Mouse (Mus musculus): ENCODE data around the gene Nr3c2. TPM values are rescaled to one million over a fixed set of nuclear protein-coding genes. Genes with fewer than 3 reads are reported as not detected.

The Nr3c2 gene
- polyA plus RNA-seq, 1 experiment from 2014 or later, result 0.58 TPM

DNA sequence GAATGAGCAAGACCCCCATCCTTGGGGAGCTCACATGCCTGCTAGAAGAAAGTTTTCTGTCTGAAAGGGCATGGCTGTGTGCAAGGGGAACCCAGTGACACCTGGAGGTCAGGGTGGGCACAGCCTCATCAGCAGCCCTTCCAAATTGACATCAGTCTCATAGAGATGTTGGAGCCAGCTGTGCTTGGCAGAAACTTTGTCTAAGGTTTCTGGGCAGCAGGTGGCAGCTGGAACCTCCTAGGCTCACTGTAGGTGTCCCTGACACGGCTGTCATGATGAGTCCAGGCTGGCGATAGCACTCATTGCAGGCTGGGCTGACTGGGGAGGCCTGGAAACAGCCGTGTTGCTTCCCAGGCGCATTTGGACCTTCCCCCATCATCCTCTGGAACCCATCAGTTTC lies 323.9 kb downstream of the Nr3c2 start:
- no peak overlapping the region for H3K9ac ChIP-seq (replicated peaks; ENCODE audit: low read length)
- no peaks in the 10 kb centered on the region for H3K27me3 ChIP-seq (ENCODE audit: control insufficient read depth, insufficient read depth, low read length)
- no peak overlapping the region for H3K4me3 ChIP-seq (ENCODE audit: low read depth, low read length)
- no peak overlapping the region for H3K27ac ChIP-seq (replicated peaks; ENCODE audit: low read depth, low read length)
- no peaks in the 10 kb centered on the region for H3K9me3 ChIP-seq (replicated peaks; ENCODE audit: control insufficient read depth, low read length)
- ATAC-seq (replicated peaks; ENCODE audit: insufficient number of reproducible peaks, low FRiP score, low TSS enrichment, low read depth) (no peak), DNase-seq (ENCODE audit: low spot score) (no peak)
- no peaks in the 10 kb centered on the region for H3K4me1 ChIP-seq (ENCODE audit: control insufficient read depth, insufficient read depth, low read length)
- no peak overlapping the region for H3K4me2 ChIP-seq (ENCODE audit: low read depth, low read length)
- 62% methylated on average over 4 of the region's 4 CpGs for WGBS
- no peaks in the 10 kb centered on the region for H3K36me3 ChIP-seq (replicated peaks; ENCODE audit: control insufficient read depth, insufficient read depth, low read depth, low read length)

GRCm38 (mm10) chr8:77227742-77228141 lies 328.5 kb downstream of the Nr3c2 start:
- no peaks in the 10 kb centered on the region for H3K27me3 ChIP-seq (ENCODE audit: control insufficient read depth, insufficient read depth, low read length)
- no peaks in the 10 kb centered on the region for H3K36me3 ChIP-seq (replicated peaks; ENCODE audit: control insufficient read depth, insufficient read depth, low read depth, low read length)
- no peak overlapping the region for H3K4me3 ChIP-seq (ENCODE audit: low read depth, low read length)
- no peaks in the 10 kb centered on the region for H3K9me3 ChIP-seq (replicated peaks; ENCODE audit: control insufficient read depth, low read length)
- no peaks in the 10 kb centered on the region for H3K4me1 ChIP-seq (ENCODE audit: control insufficient read depth, insufficient read depth, low read length)
- no peak overlapping the region for H3K9ac ChIP-seq (replicated peaks; ENCODE audit: low read length)
- H3K27ac ChIP-seq (replicated peaks; ENCODE audit: low read depth, low read length), result no peak overlapping the region
- DNase-seq (ENCODE audit: low spot score) (no peak), ATAC-seq (replicated peaks; ENCODE audit: insufficient number of reproducible peaks, low FRiP score, low TSS enrichment, low read depth) (no peak)
- no peak overlapping the region for H3K4me2 ChIP-seq (ENCODE audit: low read depth, low read length)
- 87% methylated on average over 5 of the region's 5 CpGs for WGBS

GRCm38 (mm10) chr8:77228688-77229087 lies 329.4 kb downstream of the Nr3c2 start:
- no peak for ATAC-seq (replicated peaks; ENCODE audit: insufficient number of reproducible peaks, low FRiP score, low TSS enrichment, low read depth)
- Histone ChIP-seq H3K27ac (replicated peaks; ENCODE audit: low read depth, low read length) (no peak overlapping the region), H3K4me1 (ENCODE audit: control insufficient read depth, insufficient read depth, low read length) (no peaks in the 10 kb centered on the region), H3K9ac (replicated peaks; ENCODE audit: low read length) (no peak overlapping the region), H3K4me3 (ENCODE audit: low read depth, low read length) (no peak overlapping the region), H3K36me3 (replicated peaks; ENCODE audit: control insufficient read depth, insufficient read depth, low read depth, low read length) (no peaks in the 10 kb centered on the region), H3K4me2 (ENCODE audit: low read depth, low read length) (no peak overlapping the region), H3K9me3 (replicated peaks; ENCODE audit: control insufficient read depth, low read length) (no peaks in the 10 kb centered on the region), H3K27me3 (ENCODE audit: control insufficient read depth, insufficient read depth, low read length) (no peaks in the 10 kb centered on the region)
- DNase-seq (ENCODE audit: low spot score), result no peak
- WGBS, result 82% methylated on average over 7 of the region's 7 CpGs

DNA sequence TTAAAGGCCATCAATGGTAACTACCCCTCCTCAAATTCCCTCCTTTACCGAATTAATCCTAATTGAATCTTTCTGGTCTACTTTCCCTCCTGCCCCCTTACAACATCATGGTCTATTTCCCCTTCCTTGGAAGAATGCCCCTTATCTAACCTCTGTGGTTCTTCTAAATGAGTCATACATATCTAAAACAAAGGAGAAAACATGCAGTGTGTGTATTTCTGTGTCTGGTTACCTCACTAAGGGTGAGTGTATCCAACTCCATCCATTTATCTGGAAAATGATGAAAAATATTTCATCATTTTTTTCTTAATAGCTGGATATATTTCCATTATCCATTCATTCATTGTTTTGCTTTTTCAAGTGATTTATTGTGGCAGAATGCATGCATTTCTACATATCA lies 332.0 kb downstream of the Nr3c2 start:
- Histone ChIP-seq H3K9me3 (replicated peaks; ENCODE audit: control insufficient read depth, low read length) (no peaks in the 10 kb centered on the region), H3K4me1 (ENCODE audit: control insufficient read depth, insufficient read depth, low read length) (no peaks in the 10 kb centered on the region), H3K27ac (replicated peaks; ENCODE audit: low read depth, low read length) (no peak overlapping the region), H3K36me3 (replicated peaks; ENCODE audit: control insufficient read depth, insufficient read depth, low read depth, low read length) (no peaks in the 10 kb centered on the region), H3K9ac (replicated peaks; ENCODE audit: low read length) (no peak overlapping the region), H3K4me3 (ENCODE audit: low read depth, low read length) (no peak overlapping the region), H3K27me3 (ENCODE audit: control insufficient read depth, insufficient read depth, low read length) (no peaks in the 10 kb centered on the region), H3K4me2 (ENCODE audit: low read depth, low read length) (no peak overlapping the region)
- 78% methylated on average over 1 of the region's 1 CpGs for WGBS
- DNase-seq (ENCODE audit: low spot score) (no peak), ATAC-seq (replicated peaks; ENCODE audit: insufficient number of reproducible peaks, low FRiP score, low TSS enrichment, low read depth) (no peak)

DNA sequence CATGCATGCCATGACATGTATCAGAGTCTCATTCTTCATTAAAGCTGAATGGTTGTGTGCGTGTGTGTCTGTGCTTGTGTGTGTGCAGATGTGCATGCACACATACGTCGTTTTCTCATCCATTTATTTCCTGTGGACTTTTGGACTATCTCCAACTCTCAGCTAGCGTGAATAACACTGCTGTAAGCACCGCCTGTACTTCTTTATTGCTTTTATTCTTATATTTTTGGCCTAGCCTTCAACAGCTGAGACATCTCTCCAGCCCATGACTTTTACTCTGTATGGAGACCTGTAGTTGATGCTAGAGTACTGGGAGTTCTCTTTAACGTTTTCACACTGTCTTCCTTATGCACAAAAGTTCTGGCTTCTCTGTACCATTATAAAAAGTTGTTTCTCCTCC lies 332.6 kb downstream of the Nr3c2 start:
- 87% methylated on average over 6 of the region's 6 CpGs for WGBS
- no peaks in the 10 kb centered on the region for H3K27me3 ChIP-seq (ENCODE audit: control insufficient read depth, insufficient read depth, low read length)
- no peak overlapping the region for H3K4me2 ChIP-seq (ENCODE audit: low read depth, low read length)
- H3K36me3 ChIP-seq (replicated peaks; ENCODE audit: control insufficient read depth, insufficient read depth, low read depth, low read length), result no peaks in the 10 kb centered on the region
- no peak overlapping the region for H3K9ac ChIP-seq (replicated peaks; ENCODE audit: low read length)
- ATAC-seq (replicated peaks; ENCODE audit: insufficient number of reproducible peaks, low FRiP score, low TSS enrichment, low read depth) (no peak), DNase-seq (ENCODE audit: low spot score) (no peak)
- no peaks in the 10 kb centered on the region for H3K4me1 ChIP-seq (ENCODE audit: control insufficient read depth, insufficient read depth, low read length)
- no peak overlapping the region for H3K4me3 ChIP-seq (ENCODE audit: low read depth, low read length)
- no peak overlapping the region for H3K27ac ChIP-seq (replicated peaks; ENCODE audit: low read depth, low read length)
- H3K9me3 ChIP-seq (replicated peaks; ENCODE audit: control insufficient read depth, low read length), result no peaks in the 10 kb centered on the region

GRCm38 (mm10) chr8:77232411-77232810 lies 333.2 kb downstream of the Nr3c2 start:
- Histone ChIP-seq H3K9ac (replicated peaks; ENCODE audit: low read length) (no peak overlapping the region), H3K36me3 (replicated peaks; ENCODE audit: control insufficient read depth, insufficient read depth, low read depth, low read length) (no peaks in the 10 kb centered on the region), H3K4me2 (ENCODE audit: low read depth, low read length) (no peak overlapping the region), H3K4me1 (ENCODE audit: control insufficient read depth, insufficient read depth, low read length) (no peaks in the 10 kb centered on the region), H3K27me3 (ENCODE audit: control insufficient read depth, insufficient read depth, low read length) (no peaks in the 10 kb centered on the region), H3K4me3 (ENCODE audit: low read depth, low read length) (no peak overlapping the region), H3K27ac (replicated peaks; ENCODE audit: low read depth, low read length) (no peak overlapping the region), H3K9me3 (replicated peaks; ENCODE audit: control insufficient read depth, low read length) (no peaks in the 10 kb centered on the region)
- WGBS, result 89% methylated on average over 3 of the region's 3 CpGs
- no peak for ATAC-seq (replicated peaks; ENCODE audit: insufficient number of reproducible peaks, low FRiP score, low TSS enrichment, low read depth)
- no peak for DNase-seq (ENCODE audit: low spot score)

DNA sequence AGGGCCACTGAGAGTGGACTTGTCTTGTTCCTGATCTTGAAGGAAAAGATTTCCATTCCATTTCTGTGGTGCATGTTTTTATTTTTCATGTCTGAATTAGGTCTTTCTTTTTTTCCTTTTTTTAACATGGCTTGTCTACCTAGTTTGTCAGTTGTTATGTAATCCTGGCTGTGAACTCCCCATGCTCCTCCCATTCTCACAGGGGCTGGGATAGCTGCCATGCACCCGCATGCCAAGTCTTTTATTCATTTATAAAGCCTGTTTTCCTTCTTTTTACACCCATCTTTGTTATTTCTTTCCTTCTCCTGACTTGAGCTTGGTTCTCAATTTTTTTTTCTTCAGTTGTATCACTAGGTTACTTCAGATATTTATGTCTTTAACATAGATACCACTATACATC lies 337.5 kb downstream of the Nr3c2 start:
- 80% methylated on average over 1 of the region's 1 CpGs for WGBS
- ATAC-seq (replicated peaks; ENCODE audit: insufficient number of reproducible peaks, low FRiP score, low TSS enrichment, low read depth) (no peak), DNase-seq (ENCODE audit: low spot score) (no peak)
- Histone ChIP-seq H3K36me3 (replicated peaks; ENCODE audit: control insufficient read depth, insufficient read depth, low read depth, low read length) (no peaks in the 10 kb centered on the region), H3K4me2 (ENCODE audit: low read depth, low read length) (no peak overlapping the region), H3K9me3 (replicated peaks; ENCODE audit: control insufficient read depth, low read length) (no peaks in the 10 kb centered on the region), H3K27me3 (ENCODE audit: control insufficient read depth, insufficient read depth, low read length) (no peaks in the 10 kb centered on the region), H3K27ac (replicated peaks; ENCODE audit: low read depth, low read length) (no peak overlapping the region), H3K4me3 (ENCODE audit: low read depth, low read length) (no peak overlapping the region), H3K9ac (replicated peaks; ENCODE audit: low read length) (no peak overlapping the region), H3K4me1 (ENCODE audit: control insufficient read depth, insufficient read depth, low read length) (no peaks in the 10 kb centered on the region)

DNA sequence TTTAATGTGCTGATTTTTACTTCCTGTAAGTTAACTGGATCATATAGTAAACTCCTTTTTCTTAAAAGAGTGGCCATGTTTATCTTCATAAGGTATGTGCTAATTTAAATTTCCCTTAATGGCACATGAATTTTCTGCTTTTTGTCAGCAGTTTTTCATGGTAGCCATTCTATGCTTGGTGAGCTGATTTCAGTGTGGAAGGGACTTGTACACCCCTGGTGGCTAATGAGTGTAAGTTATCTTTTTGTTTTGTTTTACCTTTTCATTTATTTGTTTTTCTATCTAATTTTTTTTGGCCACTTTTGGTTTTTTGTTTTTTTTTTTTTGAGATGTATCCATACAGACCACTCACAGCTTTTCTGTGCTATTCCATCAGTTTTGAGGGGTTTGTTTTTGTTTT lies 340.2 kb downstream of the Nr3c2 start:
- no peak overlapping the region for H3K27ac ChIP-seq (replicated peaks; ENCODE audit: low read depth, low read length)
- no peaks in the 10 kb centered on the region for H3K4me1 ChIP-seq (ENCODE audit: control insufficient read depth, insufficient read depth, low read length)
- H3K4me3 ChIP-seq (ENCODE audit: low read depth, low read length), result no peak overlapping the region
- H3K4me2 ChIP-seq (ENCODE audit: low read depth, low read length), result no peak overlapping the region
- no peaks in the 10 kb centered on the region for H3K9me3 ChIP-seq (replicated peaks; ENCODE audit: control insufficient read depth, low read length)
- no peaks in the 10 kb centered on the region for H3K27me3 ChIP-seq (ENCODE audit: control insufficient read depth, insufficient read depth, low read length)
- DNase-seq (ENCODE audit: low spot score), result no peak
- no peak for ATAC-seq (replicated peaks; ENCODE audit: insufficient number of reproducible peaks, low FRiP score, low TSS enrichment, low read depth)
- no peaks in the 10 kb centered on the region for H3K36me3 ChIP-seq (replicated peaks; ENCODE audit: control insufficient read depth, insufficient read depth, low read depth, low read length)
- H3K9ac ChIP-seq (replicated peaks; ENCODE audit: low read length), result no peak overlapping the region

GRCm38 (mm10) chr8:77241381-77241780 lies 342.1 kb downstream of the Nr3c2 start:
- Histone ChIP-seq H3K36me3 (replicated peaks; ENCODE audit: control insufficient read depth, insufficient read depth, low read depth, low read length) (no peaks in the 10 kb centered on the region), H3K4me2 (ENCODE audit: low read depth, low read length) (no peak overlapping the region), H3K27me3 (ENCODE audit: control insufficient read depth, insufficient read depth, low read length) (no peaks in the 10 kb centered on the region), H3K4me3 (ENCODE audit: low read depth, low read length) (no peak overlapping the region), H3K4me1 (ENCODE audit: control insufficient read depth, insufficient read depth, low read length) (no peaks in the 10 kb centered on the region), H3K9ac (replicated peaks; ENCODE audit: low read length) (no peak overlapping the region), H3K9me3 (replicated peaks; ENCODE audit: control insufficient read depth, low read length) (no peaks in the 10 kb centered on the region), H3K27ac (replicated peaks; ENCODE audit: low read depth, low read length) (no peak overlapping the region)
- WGBS, result 96% methylated on average over 3 of the region's 3 CpGs
- DNase-seq (ENCODE audit: low spot score), result no peak
- no peak for ATAC-seq (replicated peaks; ENCODE audit: insufficient number of reproducible peaks, low FRiP score, low TSS enrichment, low read depth)
